Mouse (Mus musculus) stomach, postnatal 0 days (tissue): ENCODE data around the gene Rhoh.

Source experiments
- CTCF ChIP-seq: IDR thresholded peaks from 2 replicates; pipeline ENCODE4 v1.5.1; 2016; ENCODE audit warnings: antibody characterized with exemption, low read depth, mild to moderate bottlenecking, moderate library complexity
- EP300 ChIP-seq: optimal IDR thresholded peaks from 2 replicates; pipeline ENCODE3; 2016; ENCODE audit warnings: antibody characterized with exemption

- no peak for TF ChIP-seq CTCF
- no peak for TF ChIP-seq EP300
Measured at GRCm38 (mm10) chr5:65920701-65921426, 59.9 kb downstream of the Rhoh start.
